Mouse (Mus musculus): ENCODE measurements around the gene Olfr1258. TPM values are rescaled to one million over a fixed set of nuclear protein-coding genes. Genes with fewer than 3 reads are reported as not detected.
"Not testable (repeated sequence)": the region's sequence is repeated elsewhere in the genome, so short reads cannot be mapped to it uniquely, and the experiment has no call there.

Olfr1258 gene
- polyA plus RNA-seq (2016; fragmentation: Nextera tagmentation; extraction: Ambion mirVana): not detected in 2 replicates

DNA sequence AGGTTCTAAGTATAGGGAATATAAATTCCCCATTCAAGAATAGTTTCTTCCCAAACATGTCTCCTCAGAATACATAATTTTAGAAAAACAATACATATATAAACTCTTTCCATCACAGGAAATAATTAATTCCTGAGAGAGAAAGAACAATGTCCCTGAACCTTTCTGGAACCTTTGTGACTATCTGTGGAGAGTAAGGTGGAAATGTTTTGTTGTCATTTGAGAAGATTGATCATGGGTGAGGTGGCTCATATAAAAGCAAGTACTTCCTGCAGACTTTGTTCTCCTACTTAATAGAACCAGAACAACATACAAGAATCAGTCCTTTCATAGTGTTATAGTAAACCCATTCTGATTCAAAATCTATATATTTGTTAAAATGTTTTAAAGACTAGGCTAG lies at the start of gene Olfr1258:
TSS of gene Olfr1258 (plus strand) at position 301 of the 400 bp plus-strand sequence.
- H3K4me3 ChIP-seq: no peak within 1 kb of the TSS
- no peak within 1 kb of the TSS for H3K27ac ChIP-seq (replicated peaks)
- H3K9me3 ChIP-seq: no peaks in the 10 kb centered on the region
- DNase-seq (ENCODE audit: low spot score): no peak
- no peaks in the 10 kb centered on the region for H3K27me3 ChIP-seq (replicated peaks; ENCODE audit: low read depth, poor library complexity, severe bottlenecking)
- no peaks in the 10 kb centered on the region for H3K36me3 ChIP-seq (replicated peaks)
- H3K4me1 ChIP-seq: no peaks in the 10 kb centered on the region

DNA sequence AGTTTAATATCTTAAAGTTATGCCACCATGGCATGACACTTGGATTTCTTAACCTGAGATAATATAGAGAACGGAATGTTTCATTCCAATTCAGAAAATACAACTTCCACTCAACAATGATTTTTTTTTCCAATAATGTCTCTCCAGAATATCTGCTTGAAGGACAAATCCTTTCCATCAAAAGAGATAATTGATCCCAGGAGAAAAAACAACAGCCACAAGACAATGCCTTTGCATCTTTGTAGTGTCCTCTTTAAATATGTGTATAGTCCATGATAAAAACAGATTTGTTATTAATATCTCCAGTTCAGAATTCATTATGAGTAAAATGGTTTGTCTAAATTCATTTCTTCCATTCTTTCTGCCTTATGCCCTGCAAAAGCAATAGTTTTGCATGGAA lies 49.0 kb upstream of the Olfr1258 start, which contains the start of gene Olfr1257:
TSS of gene Olfr1257 (plus strand) at position 301 of the 400 bp plus-strand sequence.
- no peaks in the 10 kb centered on the region for H3K36me3 ChIP-seq (replicated peaks)
- no peaks in the 10 kb centered on the region for H3K27me3 ChIP-seq (replicated peaks; ENCODE audit: low read depth, poor library complexity, severe bottlenecking)
- WGBS: 92% methylated on average over 1 of the region's 1 CpGs
- no peak within 1 kb of the TSS for H3K4me3 ChIP-seq
- no peaks in the 10 kb centered on the region for H3K4me1 ChIP-seq
- no peaks in the 10 kb centered on the region for H3K9me3 ChIP-seq
- H3K27ac ChIP-seq (replicated peaks): no peak within 1 kb of the TSS
- DNase-seq (ENCODE audit: low spot score): no peak

DNA sequence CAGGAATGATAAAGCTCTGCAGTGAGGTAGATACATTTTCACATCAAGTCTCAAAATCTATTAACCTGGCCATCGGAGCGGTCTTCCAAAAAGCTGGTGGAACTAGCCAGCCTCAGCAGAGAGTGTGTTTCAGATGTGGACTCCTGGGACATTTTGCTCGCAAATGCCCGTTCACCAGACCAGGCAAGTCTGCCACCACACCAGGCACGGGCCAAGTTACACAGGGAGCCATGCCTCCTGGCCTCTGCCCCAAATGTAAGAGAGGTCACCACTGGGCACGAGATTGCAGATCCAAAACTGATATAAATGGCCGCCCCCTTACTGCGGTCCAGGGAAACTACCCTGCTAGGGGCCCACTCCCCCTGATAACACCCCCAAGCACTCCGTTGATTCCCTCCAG lies 14.5 kb upstream of the Olfr1258 start:
- DNase-seq (ENCODE audit: low spot score); H3K27ac ChIP-seq (replicated peaks); H3K9me3 ChIP-seq; H3K36me3 ChIP-seq (replicated peaks); H3K4me1 ChIP-seq; H3K27me3 ChIP-seq (replicated peaks; ENCODE audit: low read depth, poor library complexity, severe bottlenecking); H3K4me3 ChIP-seq: not testable (repeated sequence)
- 89% methylated on average over 9 of the region's 9 CpGs for WGBS

DNA sequence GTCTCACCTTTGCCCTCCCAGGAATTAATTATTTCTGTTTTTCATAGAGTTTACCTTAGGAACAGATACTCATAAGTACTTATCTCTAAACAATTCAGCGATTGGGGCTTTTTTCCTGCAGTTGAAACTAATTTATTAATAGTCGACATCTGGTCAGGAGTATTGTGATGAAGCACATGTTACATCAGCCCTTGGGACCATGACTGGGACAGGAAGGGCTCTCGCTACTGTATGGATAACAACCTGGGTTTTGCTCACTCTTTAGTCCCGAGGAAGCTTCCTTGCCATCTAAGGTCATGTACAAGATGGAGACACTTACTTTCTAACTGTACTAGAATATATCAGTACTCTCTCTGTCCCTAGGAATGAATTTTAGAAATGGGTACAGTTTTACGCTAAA lies 21.5 kb downstream of the Olfr1258 start, which contains the start of gene Olfr1259:
TSS of gene Olfr1259 (minus strand) at position 101 of the 400 bp plus-strand sequence.
- Histone ChIP-seq H3K36me3 (replicated peaks) (no peaks in the 10 kb centered on the region), H3K9me3 (no peaks in the 10 kb centered on the region), H3K27ac (replicated peaks) (no peak within 1 kb of the TSS), H3K4me3 (no peak within 1 kb of the TSS), H3K27me3 (replicated peaks; ENCODE audit: low read depth, poor library complexity, severe bottlenecking) (no peaks in the 10 kb centered on the region), H3K4me1 (no peaks in the 10 kb centered on the region)
- DNase-seq (ENCODE audit: low spot score): no peak
- 85% methylated on average over 5 of the region's 5 CpGs for WGBS

DNA sequence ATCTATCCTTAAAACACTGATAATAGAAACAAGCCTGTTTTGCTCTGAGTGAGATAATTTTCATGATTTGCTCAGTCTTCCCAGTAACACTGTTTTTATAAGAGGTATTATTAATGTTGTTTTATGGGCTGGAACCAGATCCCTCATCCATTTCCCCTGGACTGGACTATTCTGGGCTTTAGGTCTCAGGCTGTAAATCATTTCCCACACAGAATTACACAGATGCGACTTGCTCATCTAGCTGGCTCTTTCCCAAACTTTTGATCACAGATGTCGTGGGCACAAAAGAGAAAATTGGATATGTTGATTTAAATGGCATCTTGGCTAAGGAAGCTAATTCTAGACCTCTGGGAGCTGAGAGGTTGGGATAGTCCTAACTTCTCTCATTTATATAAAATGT lies 47.1 kb downstream of the Olfr1258 start, which contains the start of gene Olfr1260:
TSS of gene Olfr1260 (plus strand) at position 157 of the 400 bp plus-strand sequence.
- Histone ChIP-seq H3K27ac (replicated peaks) (no peak within 1 kb of the TSS), H3K9me3 (no peaks in the 10 kb centered on the region), H3K4me3 (no peak within 1 kb of the TSS), H3K4me1 (no peaks in the 10 kb centered on the region), H3K27me3 (replicated peaks; ENCODE audit: low read depth, poor library complexity, severe bottlenecking) (no peaks in the 10 kb centered on the region), H3K36me3 (replicated peaks) (no peaks in the 10 kb centered on the region)
- 88% methylated on average over 2 of the region's 2 CpGs for WGBS
- DNase-seq (ENCODE audit: low spot score): no peak

DNA sequence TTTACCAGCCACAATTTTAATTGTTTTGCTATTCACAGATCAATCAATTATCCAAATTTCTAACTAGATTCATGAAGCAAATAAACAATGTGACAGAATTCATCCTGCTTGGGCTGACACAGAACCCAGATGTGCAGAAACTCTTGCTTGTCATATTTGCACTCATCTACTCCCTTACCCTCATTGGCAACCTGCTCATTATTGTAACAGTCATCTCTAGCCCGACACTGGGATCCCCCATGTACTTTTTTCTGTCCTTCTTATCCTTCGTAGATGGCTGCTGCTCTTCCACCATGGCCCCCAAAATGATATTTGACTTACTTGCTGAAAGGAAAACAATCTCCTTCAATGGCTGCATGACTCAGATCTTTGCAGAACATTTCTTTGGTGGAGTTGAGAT lies 50.6 kb downstream of the Olfr1258 start:
- H3K27ac ChIP-seq (replicated peaks): no peak overlapping the region
- H3K36me3 ChIP-seq (replicated peaks): no peaks in the 10 kb centered on the region
- no peaks in the 10 kb centered on the region for H3K4me1 ChIP-seq
- no peaks in the 10 kb centered on the region for H3K9me3 ChIP-seq
- DNase-seq (ENCODE audit: low spot score): no peak
- no peaks in the 10 kb centered on the region for H3K27me3 ChIP-seq (replicated peaks; ENCODE audit: low read depth, poor library complexity, severe bottlenecking)
- 91% methylated on average over 2 of the region's 2 CpGs for WGBS
- no peak overlapping the region for H3K4me3 ChIP-seq

Other genes with a start within 250 kb of the Olfr1258 start
- gene Olfr1252, start 202.3 kb upstream of the Olfr1258 start, polyA plus RNA-seq (2016; fragmentation: Nextera tagmentation; extraction: Ambion mirVana): not detected in 2 replicates
- not detected in 2 replicates for gene Olfr1253, start 170.2 kb upstream of the Olfr1258 start, polyA plus RNA-seq (2016; fragmentation: Nextera tagmentation; extraction: Ambion mirVana)
- gene Olfr1254, start 133.7 kb upstream of the Olfr1258 start, polyA plus RNA-seq (2016; fragmentation: Nextera tagmentation; extraction: Ambion mirVana): not detected in 2 replicates
- not detected in 2 replicates for gene Olfr1255, start 115.3 kb upstream of the Olfr1258 start, polyA plus RNA-seq (2016; fragmentation: Nextera tagmentation; extraction: Ambion mirVana)
- not detected in 2 replicates for gene Olfr1256, start 85.8 kb upstream of the Olfr1258 start, polyA plus RNA-seq (2016; fragmentation: Nextera tagmentation; extraction: Ambion mirVana)
- gene Olfr48, start 79.1 kb upstream of the Olfr1258 start, polyA plus RNA-seq (2016; fragmentation: Nextera tagmentation; extraction: Ambion mirVana): not detected in 2 replicates
- not detected in 2 replicates for gene Olfr1257, start 48.9 kb upstream of the Olfr1258 start, polyA plus RNA-seq (2016; fragmentation: Nextera tagmentation; extraction: Ambion mirVana)
- gene Olfr1259, start 21.4 kb downstream of the Olfr1258 start, polyA plus RNA-seq (2016; fragmentation: Nextera tagmentation; extraction: Ambion mirVana): not detected in 2 replicates
- not detected in 2 replicates for gene Olfr1260, start 47.0 kb downstream of the Olfr1258 start, polyA plus RNA-seq (2016; fragmentation: Nextera tagmentation; extraction: Ambion mirVana)
- not detected in 2 replicates for gene Olfr1261, start 63.9 kb downstream of the Olfr1258 start, polyA plus RNA-seq (2016; fragmentation: Nextera tagmentation; extraction: Ambion mirVana)
- not detected in 2 replicates for gene Olfr1262, start 72.8 kb downstream of the Olfr1258 start, polyA plus RNA-seq (2016; fragmentation: Nextera tagmentation; extraction: Ambion mirVana)
- gene Olfr1263, start 84.8 kb downstream of the Olfr1258 start, polyA plus RNA-seq (2016; fragmentation: Nextera tagmentation; extraction: Ambion mirVana): not detected in 2 replicates
- gene Olfr1264, start 98.3 kb downstream of the Olfr1258 start, polyA plus RNA-seq (2016; fragmentation: Nextera tagmentation; extraction: Ambion mirVana): not detected in 2 replicates
- gene Olfr1265, start 108.0 kb downstream of the Olfr1258 start, polyA plus RNA-seq (2016; fragmentation: Nextera tagmentation; extraction: Ambion mirVana): not detected in 2 replicates
- gene Olfr140, start 136.3 kb downstream of the Olfr1258 start, polyA plus RNA-seq (2016; fragmentation: Nextera tagmentation; extraction: Ambion mirVana): not detected in 2 replicates
- not detected in 2 replicates for gene Olfr1269, start 194.1 kb downstream of the Olfr1258 start, polyA plus RNA-seq (2016; fragmentation: Nextera tagmentation; extraction: Ambion mirVana)
- gene Olfr32, start 215.0 kb downstream of the Olfr1258 start, polyA plus RNA-seq (2016; fragmentation: Nextera tagmentation; extraction: Ambion mirVana): not detected in 2 replicates
- gene Olfr1270, start 225.8 kb downstream of the Olfr1258 start, polyA plus RNA-seq (2016; fragmentation: Nextera tagmentation; extraction: Ambion mirVana): 0.04 TPM in 1 of 2 replicates, not detected in the other